Mouse (Mus musculus) olfactory bulb, adult 2 months (tissue): ENCODE results near the gene Tpp2.

Source experiments
- CTCF ChIP-seq: fragments of 200-500 bp; IDR thresholded peaks from 2 replicates; pipeline ENCODE4 v1.5.1; 2012; ENCODE audit warnings: low read depth, mild to moderate bottlenecking, low read length, moderate library complexity; ENCODE audit not compliant: insufficient read depth
- POLR2A ChIP-seq: fragments of 200-500 bp; IDR thresholded peaks from 2 replicates; pipeline ENCODE4 v1.6.1; 2012; ENCODE audit warnings: mild to moderate bottlenecking, low read depth, low read length, moderate library complexity; ENCODE audit not compliant: insufficient read depth

GRCm38 (mm10) chr1:43941476-43942217, 8.2 kb downstream of the Tpp2 start:
- TF ChIP-seq CTCF, result no peak
- no peak for TF ChIP-seq POLR2A
